Mouse (Mus musculus) embryonic stem cell, embryonic (primary cell): ENCODE data around the gene Mogat1.

ENCODE experiments used
- CTCF ChIA-PET, 4 experiments: fragments of 300-600 bp in 2 of 4; fragments of 350-600 bp in 2 of 4; sonication (Branson Sonifier 250); formaldehyde crosslinking; loops; one replicate each; lab custom pipeline; 2022; ENCODE audit warnings: inconsistent platforms in 2 of 4; lab: Charles Lee
- POLR2A ChIA-PET, 4 experiments: fragments of 300-600 bp in 2 of 4; fragments of 350-600 bp in 2 of 4; sonication (Branson Sonifier 250); formaldehyde crosslinking; loops; one replicate each; lab custom pipeline; 2022; ENCODE audit warnings: antibody characterized with exemption in 4 of 4, inconsistent platforms in 1 of 4; lab: Charles Lee

Mogat1 gene

DNA sequence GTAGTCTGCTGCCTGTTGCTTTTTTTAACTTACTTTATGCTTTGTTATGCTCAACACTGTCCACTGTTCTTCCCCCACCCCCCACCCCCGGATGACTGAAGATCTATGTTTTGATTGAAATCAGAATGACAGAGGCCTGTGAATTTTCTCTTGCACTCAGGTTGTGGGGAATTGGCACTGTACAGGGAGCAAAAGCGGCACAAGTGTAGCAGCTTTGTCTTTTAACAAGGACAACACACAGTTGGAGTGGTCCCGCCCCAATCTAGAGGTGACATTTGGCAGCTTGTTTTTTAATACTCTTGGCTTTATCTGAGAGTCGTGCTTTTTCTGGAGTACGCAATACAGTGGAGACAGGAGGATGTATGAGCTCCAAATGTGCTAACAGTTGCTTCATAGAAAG is 58.8 kb downstream of the Mogat1 start:
- POLR2A ChIA-PET: interaction anchor here in 2 of 4 experiments (0.6 to 10.4 kb wide), 6 partner anchors 32 to 101 kb away, joined by 3 to 89 read pairs (median 4); no protein-coding TSS in a partner anchor
- CTCF ChIA-PET: interaction anchor here in 1 of 4 experiments (1.6 kb wide), 1 partner anchor 44 kb away, joined by 3 read pairs; no protein-coding TSS in a partner anchor

- CTCF ChIA-PET: interaction anchor here in 1 of 4 experiments (0.6 kb wide), 1 partner anchor 28 kb away, joined by 4 read pairs; no protein-coding TSS in a partner anchor
- POLR2A ChIA-PET: interaction anchor here in 1 of 4 experiments (0.5 to 2.8 kb wide), 5 partner anchors 9 to 203 kb away, joined by 3 to 14 read pairs (median 4); no protein-coding TSS in a partner anchor
These were observed 74.3 kb downstream of the Mogat1 start for GRCm38 (mm10) chr1:78585080-78585479.

DNA sequence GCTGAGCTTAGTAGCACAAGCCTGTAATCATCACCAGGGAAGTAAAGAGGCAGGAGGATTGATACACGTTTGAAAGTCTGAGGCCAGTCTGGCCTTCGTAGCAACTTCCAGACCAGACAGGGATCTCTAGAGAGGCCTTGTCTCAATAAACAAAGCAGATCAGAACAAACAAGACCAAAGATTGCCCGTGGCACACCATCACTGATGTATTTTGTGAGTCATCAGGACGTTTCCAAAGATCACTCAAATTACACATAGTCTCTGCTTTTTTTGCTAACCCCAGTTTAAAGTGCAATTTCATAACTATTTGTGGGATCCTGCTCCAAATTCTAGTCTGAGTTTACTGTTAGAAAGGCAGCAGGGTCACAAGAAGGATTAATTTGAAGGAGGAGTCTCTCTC is 76.2 kb downstream of the Mogat1 start:
- POLR2A ChIA-PET: interaction anchor here in 2 of 4 experiments (0.6 to 3.0 kb wide), 10 partner anchors 8 to 84 kb away, joined by 3 to 14 read pairs (median 4); no protein-coding TSS in a partner anchor
- CTCF ChIA-PET: no interaction called here
